Mouse (Mus musculus) brain, embryonic 14.5 days (tissue): ENCODE results near the gene Dbi.

Source experiments
- CTCF ChIP-seq: fragments of 200-500 bp; IDR thresholded peaks from 2 replicates; pipeline ENCODE4 v1.5.1; 2012; ENCODE audit warnings: inconsistent platforms, mild to moderate bottlenecking, moderate library complexity, borderline replicate concordance; ENCODE audit not compliant: insufficient read depth, insufficient read length; ENCODE audit errors: extremely low read depth
- POLR2A ChIP-seq: fragments of 200-500 bp; IDR thresholded peaks from 2 replicates; pipeline ENCODE4 v1.6.1; 2012; ENCODE audit warnings: mild to moderate bottlenecking, inconsistent platforms, borderline replicate concordance; ENCODE audit not compliant: poor library complexity, insufficient read depth, insufficient read length, severe bottlenecking; ENCODE audit errors: extremely low read depth

DNA sequence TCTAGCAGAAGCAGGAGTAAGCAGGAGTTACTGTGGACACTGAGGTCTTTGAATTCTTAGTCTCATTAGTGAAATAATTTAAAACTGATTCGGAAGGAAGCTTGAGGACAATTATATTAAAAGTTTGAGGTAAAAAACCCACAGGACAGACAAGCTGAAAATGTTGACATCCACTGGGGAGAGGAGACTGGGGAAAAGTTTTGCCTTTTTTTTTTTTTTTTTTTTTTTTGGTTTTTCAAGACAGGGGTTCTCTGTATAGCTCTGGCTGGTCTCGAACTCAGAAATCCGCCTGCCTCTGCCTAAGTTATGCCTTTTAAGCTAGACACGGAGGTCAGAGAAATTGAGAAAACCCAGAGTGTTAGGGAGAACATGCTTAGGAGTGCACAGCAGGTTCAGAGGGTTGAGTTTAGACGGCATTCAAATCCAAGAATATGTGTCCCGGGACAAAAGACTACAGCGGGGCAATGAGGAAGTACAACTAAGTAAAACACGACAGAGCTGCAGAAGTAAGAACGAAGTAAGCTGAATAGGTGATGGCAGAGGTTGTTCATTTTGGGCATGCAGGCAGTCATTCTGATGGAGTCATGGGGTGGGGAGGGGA is 1.2 kb upstream of the Dbi start:
- TF ChIP-seq CTCF (no peak), POLR2A (no peak)
